Mouse (Mus musculus) MEL (cell line): ENCODE results near the gene Kcnmb2. TPM values are rescaled to one million over a fixed set of nuclear protein-coding genes. Genes with fewer than 3 reads are reported as not detected.

Experiments
- DNase-seq: peaks from one replicate; pipeline ENCODE4 v3.0.0; 2011; ENCODE audit warnings: low read depth, low spot score
- H3K27ac ChIP-seq: 2 replicates; pipeline ENCODE4 v1.5.1; 2012; ENCODE audit warnings: low read depth, mild to moderate bottlenecking, control low read depth, low read length, moderate library complexity; ENCODE audit not compliant: control insufficient read depth
- H3K27me3 ChIP-seq, 2 experiments: fragments of 150-350 bp in 1 of 2; sonication (generic) in 1 of 2; 2 replicates each; pipeline ENCODE4 v1.6.1; 2012; ENCODE audit warnings: low read length in 2 of 2, mild to moderate bottlenecking in 2 of 2, improper control_type of control experiment in 1 of 2, moderate library complexity in 1 of 2; ENCODE audit not compliant: insufficient read depth in 2 of 2, control insufficient read depth in 1 of 2
- H3K36me3 ChIP-seq, 2 experiments: 2 replicates each; pipeline ENCODE4 v1.6.1; 2012 to 2014; ENCODE audit warnings: low read length in 2 of 2, improper control_type of control experiment in 1 of 2, inconsistent platforms in 1 of 2, mild to moderate bottlenecking in 1 of 2; ENCODE audit not compliant: insufficient read depth in 2 of 2, control insufficient read depth in 1 of 2
- H3K4me1 ChIP-seq, 2 experiments: fragments of 150-350 bp in 1 of 2; sonication (generic) in 1 of 2; 2 replicates each; pipeline ENCODE4 v1.6.1; 2012; ENCODE audit warnings: low read length in 2 of 2, improper control_type of control experiment in 1 of 2, mild to moderate bottlenecking in 1 of 2; ENCODE audit not compliant: insufficient read depth in 2 of 2, control insufficient read depth in 1 of 2
- H3K4me3 ChIP-seq, 2 experiments: fragments of 150-350 bp in 1 of 2; sonication (generic) in 1 of 2; 2 replicates each; pipeline ENCODE4 v1.5.1; 2012; ENCODE audit warnings: low read depth in 2 of 2, low read length in 2 of 2, mild to moderate bottlenecking in 2 of 2, moderate library complexity in 2 of 2, control low read depth in 1 of 2, improper control_type of control experiment in 1 of 2; ENCODE audit not compliant: control insufficient read depth in 1 of 2, insufficient read depth in 1 of 2
- H3K79me2 ChIP-seq: 2 replicates; pipeline ENCODE4 v1.6.1; 2012; ENCODE audit warnings: mild to moderate bottlenecking, low read length, moderate library complexity; ENCODE audit not compliant: control insufficient read depth, poor library complexity, insufficient read depth
- H3K9ac ChIP-seq: 2 replicates; pipeline ENCODE4 v1.6.1; 2012; ENCODE audit warnings: low read depth, mild to moderate bottlenecking, control low read depth, low read length, moderate library complexity; ENCODE audit not compliant: control insufficient read depth, poor library complexity, severe bottlenecking
- H3K9me3 ChIP-seq: fragments of 150-350 bp; sonication (generic); replicated peaks from 2 replicates; pipeline ENCODE4 v1.6.1; 2012; ENCODE audit warnings: mild to moderate bottlenecking, low read length, improper control_type of control experiment, moderate library complexity; ENCODE audit not compliant: insufficient read depth
- CHD2 ChIP-seq: IDR thresholded peaks from 2 replicates; pipeline ENCODE4 v1.6.1; 2011; ENCODE audit warnings: low read length, improper control_type of control experiment
- E2F4 ChIP-seq: IDR thresholded peaks from 2 replicates; pipeline ENCODE4 v1.6.1; 2011; ENCODE audit warnings: low read depth, low read length, improper control_type of control experiment, borderline replicate concordance
- EP300 ChIP-seq, 2 experiments: IDR thresholded peaks; 2 replicates each; pipeline ENCODE4 v1.6.1; 2011; ENCODE audit warnings: improper control_type of control experiment in 2 of 2, low read length in 2 of 2, low read depth in 1 of 2, mild to moderate bottlenecking in 1 of 2
- GABPA ChIP-seq: IDR thresholded peaks from 2 replicates; pipeline ENCODE4 v1.6.1; 2012; ENCODE audit warnings: low read depth, mild to moderate bottlenecking, inconsistent platforms, low read length, improper control_type of control experiment, moderate library complexity
- GATA1 ChIP-seq: IDR thresholded peaks from 2 replicates; pipeline ENCODE4 v1.6.1; 2011; ENCODE audit warnings: low read depth, low read length, improper control_type of control experiment
- HCFC1 ChIP-seq: IDR thresholded peaks from 2 replicates; pipeline ENCODE4 v1.6.1; 2012; ENCODE audit warnings: low read depth, mild to moderate bottlenecking, inconsistent platforms, low read length, improper control_type of control experiment, moderate library complexity
- MAZ ChIP-seq: IDR thresholded peaks from 2 replicates; pipeline ENCODE4 v1.6.1; 2012; ENCODE audit warnings: low read depth, mild to moderate bottlenecking, inconsistent platforms, low read length, improper control_type of control experiment
- MXI1 ChIP-seq: IDR thresholded peaks from 2 replicates; pipeline ENCODE4 v1.6.1; 2011; ENCODE audit warnings: mild to moderate bottlenecking, low read depth, low read length, improper control_type of control experiment
- MYB ChIP-seq: IDR thresholded peaks from 2 replicates; pipeline ENCODE4 v1.6.1; 2011; ENCODE audit warnings: mild to moderate bottlenecking, low read depth, low read length, improper control_type of control experiment
- NELFE ChIP-seq: IDR thresholded peaks from 2 replicates; pipeline ENCODE4 v1.6.1; 2011; ENCODE audit warnings: low read depth, low read length, improper control_type of control experiment
- POLR2AphosphoS2 ChIP-seq: IDR thresholded peaks from 2 replicates; pipeline ENCODE4 v1.6.1; 2011; ENCODE audit warnings: low read length, improper control_type of control experiment
- POLR2AphosphoS5 ChIP-seq: IDR thresholded peaks from 2 replicates; pipeline ENCODE4 v1.6.1; 2012; ENCODE audit warnings: low read depth, borderline replicate concordance, mild to moderate bottlenecking, inconsistent platforms, low read length, moderate library complexity, mixed read lengths
- RAD21 ChIP-seq: IDR thresholded peaks from 2 replicates; pipeline ENCODE4 v1.6.1; 2011; ENCODE audit warnings: mild to moderate bottlenecking, low read depth, low read length, improper control_type of control experiment
- SIN3A ChIP-seq: IDR thresholded peaks from 2 replicates; pipeline ENCODE4 v1.6.1; 2012; ENCODE audit warnings: low read length, improper control_type of control experiment, inconsistent platforms
- SMC3 ChIP-seq: IDR thresholded peaks from 2 replicates; pipeline ENCODE4 v1.6.1; 2011; ENCODE audit warnings: low read depth, low read length, improper control_type of control experiment
- TAL1 ChIP-seq: IDR thresholded peaks from 2 replicates; pipeline ENCODE4 v1.6.1; 2012; ENCODE audit warnings: mild to moderate bottlenecking, inconsistent platforms, low read length, moderate library complexity, mixed read lengths
- UBTF ChIP-seq: IDR thresholded peaks from 2 replicates; pipeline ENCODE4 v1.6.1; 2012; ENCODE audit warnings: low read depth, mild to moderate bottlenecking, inconsistent platforms, low read length, improper control_type of control experiment, moderate library complexity, borderline replicate concordance; ENCODE audit not compliant: insufficient read depth
- USF2 ChIP-seq, 2 experiments: IDR thresholded peaks; 2 replicates each; pipeline ENCODE4 v1.6.1; 2011 to 2012; ENCODE audit warnings: improper control_type of control experiment in 2 of 2, low read length in 2 of 2, borderline replicate concordance in 1 of 2, inconsistent platforms in 1 of 2, low read depth in 1 of 2, mild to moderate bottlenecking in 1 of 2; ENCODE audit not compliant: insufficient read depth in 1 of 2
- ZC3H11A ChIP-seq: IDR thresholded peaks from 2 replicates; pipeline ENCODE4 v1.6.1; 2012; ENCODE audit warnings: low read depth, mild to moderate bottlenecking, inconsistent platforms, low read length, improper control_type of control experiment
- ZKSCAN1 ChIP-seq: IDR thresholded peaks from 2 replicates; pipeline ENCODE4 v1.6.1; 2012; ENCODE audit warnings: low read depth, mild to moderate bottlenecking, inconsistent platforms, low read length, improper control_type of control experiment, moderate library complexity
- polyA plus RNA-seq, 2 experiments: library from polyadenylated mRNA; stranded (reverse) in 1 of 2; unstranded in 1 of 2; fragments of >175 nt in 1 of 2; fragments of >200 nt in 1 of 2; gene quantifications; 2 replicates each; pipeline versions ENCODE4 v1.2.1 to v1.2.4; 2012; ENCODE audit warnings: low replicate concordance in 2 of 2, low read depth in 1 of 2; ENCODE audit not compliant: insufficient read length in 2 of 2, insufficient read depth in 1 of 2, missing spikeins in 1 of 2
- total RNA-seq: library from RNA; depleted of rRNA; stranded (reverse); fragments of 300-350 nt; gene quantifications from 2 replicates; pipeline ENCODE4 v1.2.3, GENCODE M21; 2012

The Kcnmb2 gene
- total and polyA plus RNA-seq, 3 experiments, result not detected

- no peaks in the 10 kb centered on the region for H3K79me2 ChIP-seq
Measured at GRCm38 (mm10) chr3:32032381-32032780, 130.1 kb downstream of the Kcnmb2 start.

GRCm38 (mm10) chr3:32043814-32044213 lies 141.5 kb downstream of the Kcnmb2 start:
- no peak overlapping the region for H3K9ac ChIP-seq
- no peaks in the 10 kb centered on the region for H3K4me1 ChIP-seq
- H3K9me3 ChIP-seq, result no peaks in the 10 kb centered on the region
- H3K4me3 ChIP-seq, result no peak overlapping the region
- TF ChIP-seq NELFE (no peak), ZC3H11A (no peak), TAL1 (no peak), EP300 (IDR thresholded peaks at IDR 0.05; ENCODE audit: low read depth in 1 of 2, low read length in 2 of 2) (no peak), RAD21 (no peak), ZKSCAN1 (no peak), POLR2AphosphoS2 (no peak), MYB (no peak)
- H3K79me2 ChIP-seq, result no peaks in the 10 kb centered on the region
- no peak overlapping the region for H3K27ac ChIP-seq
- H3K36me3 ChIP-seq, result no peaks in the 10 kb centered on the region
- H3K27me3 ChIP-seq, result no peaks in the 10 kb centered on the region
- no peak for DNase-seq

More at GRCm38 (mm10) chr3:32032381-32032780, 130.1 kb downstream of the Kcnmb2 start:
- no peak for TF ChIP-seq HCFC1
- no peak for TF ChIP-seq NELFE
- no peak for TF ChIP-seq E2F4
- no peak for TF ChIP-seq USF2 (IDR thresholded peaks at IDR 0.05; ENCODE audit: borderline replicate concordance in 1 of 2, insufficient read depth in 1 of 2, low read depth in 1 of 2, low read length in 2 of 2)
- no peak for TF ChIP-seq POLR2AphosphoS5
- TF ChIP-seq GATA1, result no peak
- no peak for TF ChIP-seq SIN3A
- no peak for TF ChIP-seq GABPA
- TF ChIP-seq SMC3, result no peak
- TF ChIP-seq MAZ, result no peak
- TF ChIP-seq ZC3H11A, result no peak
- no peak for TF ChIP-seq EP300 (IDR thresholded peaks at IDR 0.05; ENCODE audit: low read depth in 1 of 2, low read length in 2 of 2)
- no peak for TF ChIP-seq UBTF
- TF ChIP-seq CHD2, result no peak
- TF ChIP-seq MXI1, result no peak
- TF ChIP-seq, all 39 proteins: peak for 0
- Histone ChIP-seq H3K27ac (no peak overlapping the region), H3K36me3 (no peaks in the 10 kb centered on the region), H3K9ac (no peak overlapping the region), H3K9me3 (no peaks in the 10 kb centered on the region), H3K4me3 (no peak overlapping the region), H3K27me3 (no peaks in the 10 kb centered on the region), H3K4me1 (no peaks in the 10 kb centered on the region)
- no peak for DNase-seq
